Mouse (Mus musculus) WW6 (cell line): ENCODE measurements around the gene Igf1r.

ENCODE experiments used
- DNase-seq: peaks from one replicate; pipeline ENCODE4 v3.0.0-alpha.2; 2013; ENCODE audit warnings: low read depth, low spot score

Gene Igf1r

GRCm38 (mm10) chr7:68117567-68117966, 164.9 kb downstream of the Igf1r start:
- no peak for DNase-seq

- DNase-seq: no peak
Measured at GRCm38 (mm10) chr7:68117981-68118380, 165.4 kb downstream of the Igf1r start.

GRCm38 (mm10) chr7:68119605-68120004, 167.0 kb downstream of the Igf1r start:
- DNase-seq: no peak

GRCm38 (mm10) chr7:68122418-68122817, 169.8 kb downstream of the Igf1r start:
- no peak for DNase-seq

- no peak for DNase-seq
Measured at GRCm38 (mm10) chr7:68125347-68125746, 172.7 kb downstream of the Igf1r start.

- no peak for DNase-seq
Measured at GRCm38 (mm10) chr7:68127799-68128261, 175.2 kb downstream of the Igf1r start.

- DNase-seq: no peak
Measured at GRCm38 (mm10) chr7:68128271-68128674, 175.6 kb downstream of the Igf1r start.

- peak; percentile 97 for DNase-seq
Measured at GRCm38 (mm10) chr7:68129077-68129511, 176.5 kb downstream of the Igf1r start.

- DNase-seq: peak; percentile 63
Measured at GRCm38 (mm10) chr7:68129546-68130253, 177.1 kb downstream of the Igf1r start.

- DNase-seq: no peak
Measured at GRCm38 (mm10) chr7:68130950-68131580, 178.4 kb downstream of the Igf1r start.

- DNase-seq: no peak
Measured at GRCm38 (mm10) chr7:68133679-68134078, 181.1 kb downstream of the Igf1r start.

- DNase-seq: no peak
Measured at GRCm38 (mm10) chr7:68134948-68135347, 182.3 kb downstream of the Igf1r start.

GRCm38 (mm10) chr7:68136056-68136455, 183.4 kb downstream of the Igf1r start:
- no peak for DNase-seq

- DNase-seq: no peak
Measured at GRCm38 (mm10) chr7:68139384-68139783, 186.8 kb downstream of the Igf1r start.

GRCm38 (mm10) chr7:68140041-68140807, 187.6 kb downstream of the Igf1r start:
- DNase-seq: no peak

GRCm38 (mm10) chr7:68144266-68144665, 191.6 kb downstream of the Igf1r start:
- DNase-seq: no peak

- DNase-seq: no peak
Measured at GRCm38 (mm10) chr7:68148297-68149048, 195.8 kb downstream of the Igf1r start.

GRCm38 (mm10) chr7:68151892-68152291, 199.3 kb downstream of the Igf1r start:
- no peak for DNase-seq

- no peak for DNase-seq
Measured at GRCm38 (mm10) chr7:68152458-68152857, 199.8 kb downstream of the Igf1r start.

- DNase-seq: no peak
Measured at GRCm38 (mm10) chr7:68153269-68153668, 200.6 kb downstream of the Igf1r start.

GRCm38 (mm10) chr7:68154588-68154987, 202.0 kb downstream of the Igf1r start:
- no peak for DNase-seq
